Mouse (Mus musculus): ENCODE measurements at regions not wholly inside any gene's neighbourhood (a gene's known extent, or its start where the extent isn't known, plus 50 kb on each side); places are given as distances from the start of the nearest gene placed in this dataset.

- no peak for DNase-seq (ENCODE audit: low spot score in 2 of 2)
Observed at GRCm38 (mm10) chr15:27129697-27130096, 234.3 kb upstream of the Fbxl7 start.

GRCm38 (mm10) chr15:27132761-27133160, 237.4 kb upstream of the Fbxl7 start:
- no peak for DNase-seq (ENCODE audit: low spot score in 2 of 2)

- no peak for DNase-seq (ENCODE audit: low spot score in 2 of 2)
Observed at GRCm38 (mm10) chr15:27137580-27137979, 242.2 kb upstream of the Fbxl7 start.

- DNase-seq (ENCODE audit: low spot score in 2 of 2), result no peak
Observed at GRCm38 (mm10) chr15:27145860-27146259, 250.5 kb upstream of the Fbxl7 start.

GRCm38 (mm10) chr15:27160986-27161385, 265.6 kb upstream of the Fbxl7 start:
- DNase-seq (ENCODE audit: low spot score in 2 of 2), result no peak

GRCm38 (mm10) chr15:27167484-27167883, 272.1 kb upstream of the Fbxl7 start:
- no peak for DNase-seq (ENCODE audit: low spot score in 2 of 2)

- DNase-seq (ENCODE audit: low spot score in 2 of 2), result no peak
Observed at GRCm38 (mm10) chr15:27169846-27170245, 274.5 kb upstream of the Fbxl7 start.

- DNase-seq (ENCODE audit: low spot score in 2 of 2), result no peak
Observed at GRCm38 (mm10) chr15:27173506-27173905, 278.1 kb upstream of the Fbxl7 start.

GRCm38 (mm10) chr15:27178084-27178935, 282.9 kb upstream of the Fbxl7 start:
- DNase-seq (ENCODE audit: low spot score in 2 of 2), result no peak

- DNase-seq (ENCODE audit: low spot score in 2 of 2), result peak; percentile 7 to 52
Observed at GRCm38 (mm10) chr15:27189699-27190098, 276.8 kb upstream of the Ank start.

- DNase-seq (ENCODE audit: low spot score in 2 of 2), result no peak
Observed at GRCm38 (mm10) chr15:27201513-27201912, 265.0 kb upstream of the Ank start.

- no peak for DNase-seq (ENCODE audit: low spot score in 2 of 2)
Observed at GRCm38 (mm10) chr15:27204888-27205287, 261.6 kb upstream of the Ank start.

GRCm38 (mm10) chr15:27207446-27207845, 259.0 kb upstream of the Ank start:
- DNase-seq (ENCODE audit: low spot score in 2 of 2), result no peak

GRCm38 (mm10) chr15:27216387-27216786, 250.1 kb upstream of the Ank start:
- DNase-seq (ENCODE audit: low spot score in 2 of 2), result no peak

GRCm38 (mm10) chr15:27219126-27219738, 247.2 kb upstream of the Ank start:
- no peak for DNase-seq (ENCODE audit: low spot score in 2 of 2)

- no peak for DNase-seq (ENCODE audit: low spot score in 2 of 2)
Observed at GRCm38 (mm10) chr15:27223610-27224511, 242.6 kb upstream of the Ank start.

- no peak for DNase-seq (ENCODE audit: low spot score in 2 of 2)
Observed at GRCm38 (mm10) chr15:27224512-27224850, 242.0 kb upstream of the Ank start.

- DNase-seq (ENCODE audit: low spot score in 2 of 2), result no peak
Observed at GRCm38 (mm10) chr15:27232804-27233203, 233.7 kb upstream of the Ank start.

- DNase-seq (ENCODE audit: low spot score in 2 of 2), result peak; percentile 8 to 66
Observed at GRCm38 (mm10) chr15:27234770-27235169, 231.7 kb upstream of the Ank start.

- DNase-seq (ENCODE audit: low spot score in 2 of 2), result no peak
Observed at GRCm38 (mm10) chr15:27238301-27238700, 228.2 kb upstream of the Ank start.

- no peak for DNase-seq (ENCODE audit: low spot score in 2 of 2)
Observed at GRCm38 (mm10) chr15:27246302-27246701, 220.2 kb upstream of the Ank start.

All from frontal cortex, postnatal 14 days (tissue).